Mouse (Mus musculus) bone marrow, adult 2 months (tissue): Measurements from ENCODE around the gene Osbpl9.

ENCODE experiments used
- CTCF ChIP-seq: fragments of 200-500 bp; IDR thresholded peaks from 2 replicates; pipeline ENCODE4 v1.5.1; 2011; ENCODE audit warnings: low read length, control low read depth; ENCODE audit not compliant: control insufficient read depth, insufficient read depth
- POLR2A ChIP-seq: fragments of 200-500 bp; IDR thresholded peaks from 2 replicates; pipeline ENCODE4 v1.6.1; 2011; ENCODE audit warnings: low read depth, mild to moderate bottlenecking, control low read depth, low read length, borderline replicate concordance; ENCODE audit not compliant: control insufficient read depth

- TF ChIP-seq CTCF (no peak), POLR2A (no peak)
These were observed 182.8 kb downstream of the Osbpl9 start for GRCm38 (mm10) chr4:109019301-109019700.
